Mouse (Mus musculus) midbrain, embryonic 12.5 days (tissue): ENCODE measurements at regions not wholly inside any gene's neighbourhood (a gene's known extent, or its start where the extent isn't known, plus 50 kb on each side); places are given as distances from the start of the nearest gene placed in this dataset.

ENCODE experiments used
- ATAC-seq: fragments of 200-750 bp; cut with Nextera tagmentation; 2 replicates; pipeline ENCODE4 v1.8.0; 2017; ENCODE audit warnings: low read depth, moderate TSS enrichment, moderate library complexity; ENCODE audit not compliant: low FRiP score
- H3K27ac ChIP-seq: fragments of 300-500 bp; sonication (generic); replicated peaks from 2 replicates; pipeline ENCODE4 v1.5.1; 2016; ENCODE audit warnings: mild to moderate bottlenecking
- H3K27me3 ChIP-seq: fragments of 300-500 bp; sonication (generic); 2 replicates; pipeline ENCODE4 v1.6.1; 2016; ENCODE audit warnings: mild to moderate bottlenecking
- H3K36me3 ChIP-seq: fragments of 300-500 bp; sonication (generic); 2 replicates; pipeline ENCODE4 v1.6.1; 2016
- H3K4me1 ChIP-seq: fragments of 300-500 bp; sonication (generic); 2 replicates; pipeline ENCODE4 v1.6.1; 2016
- H3K4me2 ChIP-seq: fragments of 300-500 bp; sonication (generic); replicated peaks from 2 replicates; pipeline ENCODE4 v1.6.1; 2016; ENCODE audit warnings: mild to moderate bottlenecking, moderate library complexity
- H3K4me3 ChIP-seq: fragments of 300-500 bp; sonication (generic); 2 replicates; pipeline ENCODE4 v1.5.1; 2016; ENCODE audit warnings: mild to moderate bottlenecking
- H3K9ac ChIP-seq: fragments of 300-500 bp; sonication (generic); replicated peaks from 2 replicates; pipeline ENCODE4 v1.6.1; 2016; ENCODE audit warnings: mild to moderate bottlenecking, moderate library complexity
- H3K9me3 ChIP-seq: fragments of 300-500 bp; sonication (generic); 2 replicates; pipeline ENCODE4 v1.6.1; 2016; ENCODE audit warnings: mild to moderate bottlenecking
- WGBS: fragments of 180-500 bp; shearing (Covaris S2); methylation state at CpG from one replicate; pipeline ENCODE4 v1.1.7; 2016; 5-methylcytosine and 5-hydroxymethylcytosine counted together

- no peak overlapping the region for H3K9ac ChIP-seq
- no peaks in the 10 kb centered on the region for H3K36me3 ChIP-seq
- no peak overlapping the region for H3K4me2 ChIP-seq
- H3K4me3 ChIP-seq = no peak overlapping the region
- WGBS = 82% methylated on average over 4 of the region's 4 CpGs
- H3K27ac ChIP-seq = no peak overlapping the region
- H3K27me3 ChIP-seq = no peaks in the 10 kb centered on the region
- H3K9me3 ChIP-seq = no peaks in the 10 kb centered on the region
- no peak for ATAC-seq
- H3K4me1 ChIP-seq = no peaks in the 10 kb centered on the region
Observed at GRCm38 (mm10) chr6:107730294-107730693, 200.7 kb downstream of the Lrrn1 start.

- WGBS = 91% methylated on average over 1 of the region's 1 CpGs
- Histone ChIP-seq H3K9ac (no peak overlapping the region), H3K27ac (no peak overlapping the region), H3K27me3 (no peaks in the 10 kb centered on the region), H3K9me3 (no peaks in the 10 kb centered on the region), H3K4me3 (no peak overlapping the region), H3K36me3 (no peaks in the 10 kb centered on the region), H3K4me2 (no peak overlapping the region), H3K4me1 (no peaks in the 10 kb centered on the region)
- no peak for ATAC-seq
Observed at GRCm38 (mm10) chr6:107734773-107735172, 205.2 kb downstream of the Lrrn1 start.

- Histone ChIP-seq H3K4me2 (no peak overlapping the region), H3K9ac (no peak overlapping the region), H3K36me3 (no peaks in the 10 kb centered on the region), H3K27ac (no peak overlapping the region), H3K9me3 (no peaks in the 10 kb centered on the region), H3K27me3 (no peaks in the 10 kb centered on the region), H3K4me3 (no peak overlapping the region), H3K4me1 (no peaks in the 10 kb centered on the region)
- no peak for ATAC-seq
- 90% methylated on average over 5 of the region's 5 CpGs for WGBS
Observed at GRCm38 (mm10) chr6:107749111-107749736, 219.7 kb downstream of the Lrrn1 start.

GRCm38 (mm10) chr6:107749794-107750193 is 220.2 kb downstream of the Lrrn1 start:
- no peaks in the 10 kb centered on the region for H3K36me3 ChIP-seq
- H3K27ac ChIP-seq = no peak overlapping the region
- no peak for ATAC-seq
- H3K9me3 ChIP-seq = no peaks in the 10 kb centered on the region
- no peaks in the 10 kb centered on the region for H3K27me3 ChIP-seq
- no peak overlapping the region for H3K4me3 ChIP-seq
- WGBS = 78% methylated on average over 2 of the region's 2 CpGs
- no peaks in the 10 kb centered on the region for H3K4me1 ChIP-seq
- no peak overlapping the region for H3K9ac ChIP-seq
- no peak overlapping the region for H3K4me2 ChIP-seq

- no peak overlapping the region for H3K27ac ChIP-seq
- ATAC-seq = no peak
- H3K4me1 ChIP-seq = no peaks in the 10 kb centered on the region
- no peaks in the 10 kb centered on the region for H3K9me3 ChIP-seq
- H3K36me3 ChIP-seq = no peaks in the 10 kb centered on the region
- no peak overlapping the region for H3K9ac ChIP-seq
- H3K27me3 ChIP-seq = no peaks in the 10 kb centered on the region
- WGBS = 65% methylated on average over 1 of the region's 1 CpGs
- no peak overlapping the region for H3K4me2 ChIP-seq
- H3K4me3 ChIP-seq = no peak overlapping the region
Observed at GRCm38 (mm10) chr6:107752156-107752555, 222.6 kb downstream of the Lrrn1 start.

- ATAC-seq = no peak
- Histone ChIP-seq H3K4me3 (no peak overlapping the region), H3K4me2 (no peak overlapping the region), H3K9me3 (no peaks in the 10 kb centered on the region), H3K9ac (no peak overlapping the region), H3K27ac (no peak overlapping the region), H3K36me3 (no peaks in the 10 kb centered on the region), H3K27me3 (no peaks in the 10 kb centered on the region), H3K4me1 (no peaks in the 10 kb centered on the region)
- 73% methylated on average over 2 of the region's 2 CpGs for WGBS
Observed at GRCm38 (mm10) chr6:107755158-107755557, 225.6 kb downstream of the Lrrn1 start.

GRCm38 (mm10) chr6:107770834-107771470 is 241.4 kb downstream of the Lrrn1 start:
- Histone ChIP-seq H3K27ac (no peak overlapping the region), H3K36me3 (no peaks in the 10 kb centered on the region), H3K9me3 (no peaks in the 10 kb centered on the region), H3K27me3 (no peaks in the 10 kb centered on the region), H3K4me2 (no peak overlapping the region), H3K4me1 (no peaks in the 10 kb centered on the region), H3K9ac (no peak overlapping the region), H3K4me3 (no peak overlapping the region)
- ATAC-seq = no peak
- WGBS = 74% methylated on average over 11 of the region's 11 CpGs

GRCm38 (mm10) chr6:107784998-107785397 is 255.4 kb downstream of the Lrrn1 start:
- Histone ChIP-seq H3K27me3 (no peaks in the 10 kb centered on the region), H3K4me3 (no peak overlapping the region), H3K4me1 (no peaks in the 10 kb centered on the region), H3K9me3 (no peaks in the 10 kb centered on the region), H3K9ac (no peak overlapping the region), H3K36me3 (no peaks in the 10 kb centered on the region), H3K27ac (no peak overlapping the region), H3K4me2 (no peak overlapping the region)
- ATAC-seq = no peak
- WGBS = 84% methylated on average over 2 of the region's 2 CpGs

GRCm38 (mm10) chr6:107788224-107788893 is 258.8 kb downstream of the Lrrn1 start:
- Histone ChIP-seq H3K9ac (no peak overlapping the region), H3K4me3 (no peak overlapping the region), H3K4me2 (no peak overlapping the region), H3K27ac (no peak overlapping the region), H3K4me1 (no peaks in the 10 kb centered on the region), H3K9me3 (no peaks in the 10 kb centered on the region), H3K36me3 (no peaks in the 10 kb centered on the region), H3K27me3 (no peaks in the 10 kb centered on the region)
- WGBS = 78% methylated on average over 2 of the region's 2 CpGs
- peak; percentile 51; the same call in 1 of the 2 replicates for ATAC-seq

- H3K9me3 ChIP-seq = no peaks in the 10 kb centered on the region
Observed at GRCm38 (mm10) chr6:107797845-107798244, 267.0 kb upstream of the Setmar start.

GRCm38 (mm10) chr6:107803056-107803455 is 261.8 kb upstream of the Setmar start:
- no peak overlapping the region for H3K4me2 ChIP-seq
- H3K4me3 ChIP-seq = no peak overlapping the region
- H3K9me3 ChIP-seq = no peaks in the 10 kb centered on the region
- H3K27ac ChIP-seq = no peak overlapping the region
- no peak for ATAC-seq
- no peaks in the 10 kb centered on the region for H3K36me3 ChIP-seq
- no peak overlapping the region for H3K9ac ChIP-seq
- H3K27me3 ChIP-seq = no peaks in the 10 kb centered on the region
- no peaks in the 10 kb centered on the region for H3K4me1 ChIP-seq

More at GRCm38 (mm10) chr6:107797845-107798244, 267.0 kb upstream of the Setmar start:
- Histone ChIP-seq H3K36me3 (no peaks in the 10 kb centered on the region), H3K4me1 (no peaks in the 10 kb centered on the region), H3K27me3 (no peaks in the 10 kb centered on the region), H3K4me2 (no peak overlapping the region), H3K27ac (no peak overlapping the region), H3K4me3 (no peak overlapping the region), H3K9ac (no peak overlapping the region)
- ATAC-seq = no peak
- 82% methylated on average over 2 of the region's 2 CpGs for WGBS
